Mouse (Mus musculus): ENCODE measurements around the gene Erich3.

DNA sequence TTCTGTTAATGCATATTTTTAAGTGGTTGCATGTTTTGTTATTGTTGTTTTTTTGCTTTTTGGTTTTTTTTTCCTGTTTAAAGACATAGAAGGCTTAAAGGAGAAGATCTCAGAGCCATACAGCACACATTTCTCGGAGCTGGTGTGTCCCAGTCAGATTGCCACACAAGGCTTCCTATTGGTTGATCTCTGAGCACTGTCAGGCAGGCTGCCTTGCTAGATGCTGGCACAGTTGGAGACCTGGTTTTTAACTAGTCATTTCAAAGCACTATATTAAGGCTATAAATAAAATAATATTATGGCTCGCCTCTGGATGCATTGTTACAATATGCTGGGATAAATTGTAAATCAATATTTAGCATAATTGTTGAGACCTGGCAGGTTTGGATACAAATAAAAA lies 18.9 kb downstream of the Erich3 start:
- TF ChIP-seq CTCF (IDR thresholded peaks at IDR 0.05; ENCODE audit: low read depth) (no peak), EP300 (IDR thresholded peaks at IDR 0.05; ENCODE audit: low read depth) (no peak)

Data from heart, postnatal 0 days (tissue).